Mouse (Mus musculus) left cerebral cortex, postnatal 4 days (tissue): ENCODE results near the gene Gm8108. TPM values are rescaled to one million over a fixed set of nuclear protein-coding genes. Genes with fewer than 3 reads are reported as not detected.
"Not testable (repeated sequence)": the region's sequence is repeated elsewhere in the genome, so short reads cannot be mapped to it uniquely, and the experiment has no call there.

Source experiments
- DNase-seq: peaks from one replicate; pipeline ENCODE4 v3.0.0-alpha.2; 2022
- intact Hi-C: fragments of 180-260 bp; cut with DNase I; formaldehyde crosslinking; loops from one replicate; pipeline ENCODE4 v1.15.1; 2025
- total RNA-seq, 2 experiments: library from RNA; stranded (reverse); gene quantifications; 2 replicates each; pipeline ENCODE4 v1.2.3; 2021

Gm8108 gene
- 10 to 100 TPM; 20.5 to 23.2 TPM for total RNA-seq

DNA sequence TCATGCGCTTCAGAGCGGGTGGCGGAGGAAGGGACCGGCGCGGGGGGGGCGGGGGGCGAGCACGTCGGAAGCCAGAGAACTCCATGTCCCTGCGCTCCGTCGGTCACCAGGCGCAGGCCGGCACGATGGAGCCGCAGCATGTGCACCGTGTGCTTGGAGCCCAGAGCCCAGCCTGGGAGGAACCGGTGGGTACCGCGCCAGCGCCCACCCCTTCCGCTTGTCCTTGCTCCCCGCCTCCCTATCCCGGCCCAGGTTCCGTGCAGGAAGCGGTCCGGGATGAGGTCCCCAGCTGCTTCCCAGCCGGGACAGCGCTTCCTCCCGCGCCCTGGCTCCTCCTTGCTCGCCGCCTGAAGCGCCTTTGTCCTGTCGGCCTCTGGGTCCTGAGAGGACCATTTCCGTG, at the start of gene Gm8108:
Gm8108 (plus strand) TSS at position 101 of the 400 bp plus-strand sequence.
- intact Hi-C loops, result not testable (repeated sequence)
- peak; percentile 1 for DNase-seq

DNA sequence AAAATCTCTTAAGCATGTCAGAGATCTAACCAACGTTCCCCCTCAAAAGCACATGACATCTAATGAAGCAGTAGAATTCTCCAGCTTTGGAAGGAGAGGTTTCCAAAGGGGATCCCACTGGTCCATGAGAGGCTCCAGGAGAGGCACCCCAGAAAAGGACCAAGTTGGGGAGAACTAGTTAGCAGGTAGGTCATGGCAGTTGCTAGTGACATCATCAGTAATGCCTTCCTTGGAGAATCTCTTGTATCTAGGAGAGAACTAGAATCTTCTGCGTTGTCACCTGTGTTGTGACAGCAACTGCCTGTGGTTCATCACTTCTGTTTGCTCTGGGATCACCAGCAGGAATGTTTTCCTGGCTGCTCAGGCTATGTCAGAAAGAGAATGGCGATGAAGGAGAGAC, 26.5 kb upstream of the Gm8108 start, which contains the start of gene Gm3115:
Gm3115 (plus strand) TSS at position 301 of the 400 bp plus-strand sequence.
- DNase-seq, intact Hi-C loops: not testable (repeated sequence)

DNA sequence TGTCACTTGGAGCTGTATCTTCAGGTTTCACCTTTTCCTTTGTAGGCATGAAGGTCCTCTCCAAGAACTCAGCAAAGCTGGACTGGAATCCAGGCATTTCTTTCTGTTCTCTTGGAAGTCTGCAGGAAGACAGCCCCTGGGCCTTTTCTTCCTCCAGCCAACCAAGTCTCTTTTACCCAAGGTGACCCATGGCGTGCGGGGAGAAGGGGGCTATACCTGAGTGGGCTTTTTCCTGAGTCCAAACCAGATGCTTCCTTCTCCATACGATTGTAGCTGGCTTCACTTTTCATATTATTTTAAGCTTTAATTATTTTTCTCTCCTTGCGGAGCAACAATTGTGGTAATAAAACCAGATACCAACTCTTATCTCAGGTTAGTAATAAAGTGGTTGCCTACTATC, 31.3 kb downstream of the Gm8108 start:
- peak; percentile 0 for DNase-seq
- intact Hi-C loops, result not testable (repeated sequence)

DNA sequence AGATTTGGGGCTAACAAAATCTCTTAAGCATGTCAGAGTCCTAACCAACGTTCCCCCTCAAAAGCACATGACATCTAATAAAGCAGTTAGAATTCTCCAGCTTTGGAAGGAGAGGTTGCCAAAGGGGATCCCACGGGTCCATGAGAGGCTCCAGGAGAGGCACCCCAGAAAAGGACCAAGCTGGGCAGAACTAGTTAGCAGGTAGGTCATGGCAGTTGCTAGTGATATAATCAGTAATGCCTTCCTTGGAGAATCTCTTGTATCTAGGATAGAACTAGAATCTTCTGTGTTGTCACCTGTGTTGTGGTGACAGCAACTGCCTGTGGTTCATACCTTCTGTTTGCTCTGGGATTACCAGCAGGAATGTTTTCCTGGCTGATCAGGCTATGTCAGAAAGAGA, 54.4 kb downstream of the Gm8108 start, which contains the start of gene Gm3127:
Gm3127 (plus strand) TSS at position 301 of the 400 bp plus-strand sequence.
- intact Hi-C loops, result not testable (repeated sequence)

DNA sequence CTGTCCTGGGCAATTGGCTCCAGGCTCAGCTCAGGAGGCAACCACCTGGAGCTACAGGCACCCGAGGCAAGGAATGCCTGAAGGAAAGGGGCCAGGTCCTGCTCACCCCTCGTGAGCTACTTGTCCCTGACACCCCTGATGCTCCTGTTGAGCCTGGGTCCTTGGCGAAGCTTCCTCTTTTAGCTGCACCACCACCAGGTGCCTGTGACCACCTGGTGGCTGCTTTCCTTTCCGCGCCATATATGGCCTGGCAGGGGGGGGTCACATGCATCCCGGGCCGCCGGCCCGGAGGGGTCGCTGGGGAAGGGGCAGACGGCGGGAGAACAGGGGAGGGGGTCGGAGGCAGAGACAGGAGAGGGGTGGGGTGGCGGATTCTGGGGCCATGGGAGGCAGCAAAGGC, 71.7 kb downstream of the Gm8108 start:
- DNase-seq, result peak; percentile 1
- intact Hi-C loops, result not testable (repeated sequence)

More for the DNA sequence above, 54.4 kb downstream of the Gm8108 start, which contains the start of gene Gm3127:
- DNase-seq, result not testable (repeated sequence)

Other genes starting within 250 kb of the Gm8108 start
- not detected for gene Gm2916, start 226.4 kb upstream of the Gm8108 start, total RNA-seq
- gene Gm3029, start 178.8 kb upstream of the Gm8108 start, total RNA-seq, result not detected
- 1 to 10 TPM; 1.0 to 1.2 TPM for gene Gm3095, start 147.0 kb upstream of the Gm8108 start, total RNA-seq
- gene Gm3099, start 112.1 kb upstream of the Gm8108 start, total RNA-seq, result not detected
- gene Gm5796, start 86.6 kb upstream of the Gm8108 start, total RNA-seq, result 10 to 100 TPM; 27.3 to 27.4 TPM
- gene Gm3115, start 26.4 kb upstream of the Gm8108 start, total RNA-seq, result 1 to 10 TPM; 1.0 to 1.1 TPM
- gene Gm3127, start 54.5 kb downstream of the Gm8108 start, total RNA-seq, result not detected
- gene Gm2974, start 72.0 kb downstream of the Gm8108 start, total RNA-seq, result 10 to 100 TPM in 1 of 2 experiments, 1 to 10 TPM in 1; 6.0 to 10.7 TPM
- gene Gm3138, start 139.1 kb downstream of the Gm8108 start, total RNA-seq, result not detected
- gene Gm3149, start 206.8 kb downstream of the Gm8108 start, total RNA-seq, result not detected
- 1 to 10 TPM; 7.9 to 8.0 TPM for gene 2610042L04Rik, start 224.2 kb downstream of the Gm8108 start, total RNA-seq